Mouse (Mus musculus) olfactory bulb, adult 2 months (tissue): ENCODE results near the gene Nphs2. TPM values are rescaled to one million over a fixed set of nuclear protein-coding genes. Genes with fewer than 3 reads are reported as not detected.
"Not testable (repeated sequence)": the region's sequence is repeated elsewhere in the genome, so short reads cannot be mapped to it uniquely, and the experiment has no call there.

Experiments
- H3K27ac ChIP-seq: fragments of 200-500 bp; 2 replicates; pipeline ENCODE4 v1.5.1; 2012; ENCODE audit warnings: low read depth, low read length; ENCODE audit not compliant: insufficient read depth
- H3K4me1 ChIP-seq: fragments of 200-500 bp; 2 replicates; pipeline ENCODE4 v1.6.1; 2012; ENCODE audit warnings: low read length; ENCODE audit not compliant: control insufficient read depth, insufficient read depth
- H3K4me3 ChIP-seq: fragments of 200-500 bp; 2 replicates; pipeline ENCODE4 v1.5.1; 2012; ENCODE audit warnings: mild to moderate bottlenecking, low read depth, low read length, moderate library complexity; ENCODE audit not compliant: insufficient read depth
- CTCF ChIP-seq: fragments of 200-500 bp; IDR thresholded peaks from 2 replicates; pipeline ENCODE4 v1.5.1; 2012; ENCODE audit warnings: low read depth, mild to moderate bottlenecking, low read length, moderate library complexity; ENCODE audit not compliant: insufficient read depth
- POLR2A ChIP-seq: fragments of 200-500 bp; IDR thresholded peaks from 2 replicates; pipeline ENCODE4 v1.6.1; 2012; ENCODE audit warnings: mild to moderate bottlenecking, low read depth, low read length, moderate library complexity; ENCODE audit not compliant: insufficient read depth
- WGBS: fragments of 180-500 bp; shearing (Covaris S2); methylation state at CpG from one replicate; pipeline ENCODE4 v1.1.7; 2018; 5-methylcytosine and 5-hydroxymethylcytosine counted together
- polyA plus RNA-seq: library from polyadenylated mRNA; stranded (reverse); fragments of >200 nt; gene quantifications from 2 replicates; pipeline ENCODE4 v1.2.4, GENCODE M21; 2012; ENCODE audit warnings: low replicate concordance; ENCODE audit not compliant: missing spikeins, insufficient read depth, insufficient read length

Gene Nphs2
- polyA plus RNA-seq, 1 experiment = not detected

DNA sequence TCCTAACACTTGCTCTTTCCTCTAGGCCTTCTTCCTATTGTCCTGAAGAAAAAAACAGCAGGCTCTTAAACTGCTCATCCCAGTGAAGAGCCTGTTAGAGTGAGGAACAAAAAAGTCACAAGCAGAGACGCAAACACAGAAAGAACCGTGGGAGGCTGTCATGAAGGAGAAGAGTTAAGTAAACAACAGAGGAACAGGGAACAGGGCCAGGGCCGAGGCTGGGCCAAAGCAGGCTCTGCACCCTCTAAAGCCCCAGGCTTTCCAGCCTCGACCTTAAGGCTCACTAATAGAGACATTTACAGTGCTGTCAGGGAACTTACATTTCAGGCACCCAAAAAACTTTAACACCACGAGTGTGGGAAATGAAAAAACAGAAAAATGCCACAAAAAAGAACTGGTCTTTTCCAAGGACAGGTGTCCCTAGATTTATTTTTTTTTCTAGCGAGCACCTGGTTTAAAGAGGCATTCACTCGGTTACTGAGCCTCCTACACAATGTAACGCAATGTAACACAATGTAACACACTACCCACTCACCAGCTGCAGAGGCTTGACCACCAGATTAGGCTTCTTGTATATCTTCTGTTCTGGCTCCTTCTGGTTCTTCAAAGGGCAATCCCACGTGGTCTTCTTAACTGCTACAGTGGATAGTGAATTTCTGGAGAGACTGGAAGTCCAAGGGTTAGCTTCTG lies 25.5 kb upstream of the Nphs2 start:
- Histone ChIP-seq H3K4me1 (no peaks in the 10 kb centered on the region), H3K27ac (no peak overlapping the region), H3K4me3 (no peak overlapping the region)
- no peak for TF ChIP-seq POLR2A
- no peak for TF ChIP-seq CTCF
- 56% methylated on average over 9 of the region's 9 CpGs for WGBS

GRCm38 (mm10) chr1:156285541-156285896 lies 25.0 kb upstream of the Nphs2 start:
- H3K4me3 ChIP-seq = no peak overlapping the region
- TF ChIP-seq POLR2A (no peak), CTCF (no peak)
- no peak overlapping the region for H3K27ac ChIP-seq
- 87% methylated on average over 5 of the region's 5 CpGs for WGBS
- no peaks in the 10 kb centered on the region for H3K4me1 ChIP-seq

- Histone ChIP-seq H3K27ac (no peak overlapping the region), H3K4me1 (no peaks in the 10 kb centered on the region), H3K4me3 (no peak overlapping the region)
- no peak for TF ChIP-seq POLR2A
- no peak for TF ChIP-seq CTCF
- 40% methylated on average over 9 of the region's 9 CpGs for WGBS
Measured at GRCm38 (mm10) chr1:156288556-156289221, 21.8 kb upstream of the Nphs2 start.

GRCm38 (mm10) chr1:156289222-156289587 lies 21.3 kb upstream of the Nphs2 start:
- 60% methylated on average over 10 of the region's 10 CpGs for WGBS
- H3K4me3 ChIP-seq, H3K4me1 ChIP-seq, H3K27ac ChIP-seq: not testable (repeated sequence)

- 98% methylated on average over 6 of the region's 6 CpGs for WGBS
- H3K4me3 ChIP-seq = no peak overlapping the region
- no peaks in the 10 kb centered on the region for H3K4me1 ChIP-seq
- TF ChIP-seq POLR2A (no peak), CTCF (no peak)
- no peak overlapping the region for H3K27ac ChIP-seq
Measured at GRCm38 (mm10) chr1:156290016-156290415, 20.5 kb upstream of the Nphs2 start.

- peak within 1 kb of the TSS; percentile 54 for H3K4me3 ChIP-seq
- TF ChIP-seq CTCF (no peak), POLR2A (no peak)
- peaks cover 8% of the 10 kb centered on the region; the same call in 1 of the 2 replicates for H3K4me1 ChIP-seq
- WGBS = under 1% methylated on average over 84 of the region's 85 CpGs
- H3K27ac ChIP-seq = no peak within 1 kb of the TSS
Measured at GRCm38 (mm10) chr1:156302911-156303749, 7.4 kb upstream of the Nphs2 start, which contains the start of gene Tdrd5. TSS of gene Tdrd5 (minus strand) at chr1:156303664.

GRCm38 (mm10) chr1:156308595-156308994 lies 1.9 kb upstream of the Nphs2 start:
- Histone ChIP-seq H3K4me1 (peaks cover 4% of the 10 kb centered on the region; the same call in 1 of the 2 replicates), H3K4me3 (no peak overlapping the region), H3K27ac (no peak overlapping the region)
- WGBS = 95% methylated on average over 1 of the region's 1 CpGs
- TF ChIP-seq POLR2A (no peak), CTCF (no peak)

DNA sequence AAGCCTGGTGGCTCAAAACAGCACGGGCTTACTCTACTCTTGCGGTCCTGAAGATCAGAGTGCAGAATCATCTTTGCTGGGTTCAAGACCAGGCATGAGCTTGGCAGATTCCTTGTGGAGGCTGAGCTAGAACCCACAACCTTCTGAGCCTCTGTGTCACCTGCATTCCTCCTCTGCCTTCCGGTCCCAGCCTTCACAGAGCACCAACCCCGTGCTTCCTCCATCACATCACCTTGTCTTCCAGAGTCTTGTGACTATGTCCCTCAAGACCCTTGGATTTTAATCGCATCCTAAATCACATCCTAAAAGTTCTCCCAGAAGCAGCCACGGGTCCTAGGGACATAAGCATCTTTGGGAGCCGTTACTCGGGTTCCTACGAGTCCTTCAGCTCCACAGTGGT lies 12.6 kb downstream of the Nphs2 start:
- H3K4me1 ChIP-seq = no peaks in the 10 kb centered on the region
- WGBS = 89% methylated on average over 9 of the region's 9 CpGs
- H3K27ac ChIP-seq = no peak overlapping the region
- no peak overlapping the region for H3K4me3 ChIP-seq
- no peak for TF ChIP-seq POLR2A
- no peak for TF ChIP-seq CTCF

GRCm38 (mm10) chr1:156340847-156341246 lies 30.3 kb downstream of the Nphs2 start:
- TF ChIP-seq POLR2A (no peak), CTCF (no peak)
- Histone ChIP-seq H3K4me3 (no peak overlapping the region), H3K27ac (no peak overlapping the region), H3K4me1 (no peaks in the 10 kb centered on the region)
- 68% methylated on average over 4 of the region's 4 CpGs for WGBS
